Mouse (Mus musculus): ENCODE measurements around the gene Nhlrc4.

The Nhlrc4 gene

DNA sequence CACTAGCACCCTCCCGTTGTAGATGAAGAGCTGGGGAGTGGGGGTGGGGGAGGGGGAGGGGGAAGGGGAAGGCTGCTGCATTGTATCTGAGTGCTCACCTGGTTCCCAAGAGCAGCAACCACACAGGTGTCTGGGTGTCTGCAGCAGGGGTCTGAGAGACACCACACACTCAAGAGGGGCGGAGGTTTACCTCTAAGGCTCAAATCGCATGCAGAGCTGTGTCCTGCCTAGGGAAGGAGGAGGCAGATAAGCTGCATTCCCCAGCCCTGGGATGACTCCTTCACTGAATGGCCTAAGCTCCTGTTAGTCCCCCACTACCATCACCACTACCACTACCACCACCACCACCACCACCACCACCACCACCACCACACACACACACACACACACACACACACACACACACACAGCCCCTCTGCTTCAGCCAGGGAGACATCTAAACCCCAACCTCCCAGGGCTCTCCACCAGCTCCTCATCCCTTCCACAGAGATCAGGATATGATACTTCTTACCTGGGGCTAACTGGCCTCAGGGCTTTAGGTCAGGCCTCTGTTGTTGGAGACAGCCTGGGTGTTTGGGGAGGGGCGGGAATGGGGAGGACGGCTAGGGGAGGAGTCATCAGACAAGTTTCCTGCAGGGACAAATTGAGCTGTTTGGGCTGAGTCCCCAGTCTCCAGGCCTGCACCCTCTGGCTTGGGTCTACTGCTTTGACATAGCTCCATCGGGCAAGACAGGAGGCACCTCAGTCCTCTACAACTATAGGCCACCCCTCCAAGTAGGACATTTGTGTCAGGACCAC lies at the start of gene Nhlrc4, which contains the start of gene Pigq:
Gene Nhlrc4, minus strand, starts transcription at position 596 of the 798 bp plus-strand sequence.
Gene Pigq, minus strand, starts transcription at position 571 of the 798 bp plus-strand sequence.
- DNase-seq (ENCODE audit: low read depth), result no peak

DNA sequence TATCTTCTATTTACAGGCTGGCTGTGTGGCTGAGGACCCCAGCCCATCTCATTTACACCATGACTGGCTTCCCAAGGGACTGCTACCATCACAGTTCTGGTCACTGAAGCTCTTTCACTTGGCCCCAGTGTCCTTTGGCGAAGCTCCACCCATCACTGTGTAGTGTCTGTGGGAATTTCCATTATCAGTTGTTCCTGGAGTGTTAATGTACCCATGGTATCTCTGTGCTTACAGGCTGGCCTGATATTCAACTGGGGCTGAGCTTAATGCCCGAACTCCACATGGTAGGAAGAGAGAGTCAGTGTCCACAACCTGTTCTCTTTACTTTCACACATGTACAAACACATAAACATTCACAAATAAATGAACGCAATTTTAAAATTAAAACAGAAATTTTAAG lies 48.7 kb upstream of the Nhlrc4 start:
- DNase-seq (ENCODE audit: low read depth), result no peak

DNA sequence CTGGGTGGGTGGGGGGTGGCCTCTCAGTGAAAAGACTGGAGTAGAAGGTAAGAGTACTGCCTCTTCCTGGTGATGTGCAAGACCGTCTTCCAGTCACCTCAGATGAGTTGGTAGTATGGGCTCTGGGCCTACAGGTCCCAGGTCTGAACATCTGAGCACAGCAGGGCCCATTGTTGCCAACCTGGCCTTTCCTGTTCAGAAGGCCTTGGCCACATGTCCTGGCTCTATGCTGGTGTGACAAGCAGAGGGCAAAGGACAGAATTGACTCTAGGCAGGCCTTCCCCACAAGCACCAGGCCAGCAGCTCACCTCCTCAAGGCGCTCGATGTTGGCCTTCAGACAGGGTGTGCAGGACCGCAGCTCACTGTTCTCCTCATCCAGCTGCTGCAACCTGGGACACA lies 47.5 kb upstream of the Nhlrc4 start:
- DNase-seq (ENCODE audit: low read depth), result no peak

DNA sequence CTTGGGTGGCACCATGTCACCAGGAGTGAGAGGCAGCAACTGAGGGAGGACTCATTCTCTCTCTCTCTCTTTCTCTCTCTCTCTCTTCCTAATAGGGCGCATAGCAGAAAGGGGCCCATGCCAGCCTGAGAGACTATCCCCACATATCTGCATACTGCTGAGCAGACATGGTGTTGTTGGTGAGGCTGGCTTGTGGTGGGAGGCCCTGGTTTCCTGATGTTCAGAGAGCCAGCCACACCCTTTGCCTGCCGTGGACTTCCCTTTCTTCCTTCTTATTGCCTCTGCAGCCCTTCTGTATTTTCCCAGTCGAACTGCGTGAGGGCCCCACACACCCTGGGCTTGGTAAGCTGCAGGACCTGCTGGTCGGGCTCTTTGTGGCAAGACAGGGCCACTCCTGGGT lies 45.6 kb upstream of the Nhlrc4 start:
- no peak for DNase-seq (ENCODE audit: low read depth)

DNA sequence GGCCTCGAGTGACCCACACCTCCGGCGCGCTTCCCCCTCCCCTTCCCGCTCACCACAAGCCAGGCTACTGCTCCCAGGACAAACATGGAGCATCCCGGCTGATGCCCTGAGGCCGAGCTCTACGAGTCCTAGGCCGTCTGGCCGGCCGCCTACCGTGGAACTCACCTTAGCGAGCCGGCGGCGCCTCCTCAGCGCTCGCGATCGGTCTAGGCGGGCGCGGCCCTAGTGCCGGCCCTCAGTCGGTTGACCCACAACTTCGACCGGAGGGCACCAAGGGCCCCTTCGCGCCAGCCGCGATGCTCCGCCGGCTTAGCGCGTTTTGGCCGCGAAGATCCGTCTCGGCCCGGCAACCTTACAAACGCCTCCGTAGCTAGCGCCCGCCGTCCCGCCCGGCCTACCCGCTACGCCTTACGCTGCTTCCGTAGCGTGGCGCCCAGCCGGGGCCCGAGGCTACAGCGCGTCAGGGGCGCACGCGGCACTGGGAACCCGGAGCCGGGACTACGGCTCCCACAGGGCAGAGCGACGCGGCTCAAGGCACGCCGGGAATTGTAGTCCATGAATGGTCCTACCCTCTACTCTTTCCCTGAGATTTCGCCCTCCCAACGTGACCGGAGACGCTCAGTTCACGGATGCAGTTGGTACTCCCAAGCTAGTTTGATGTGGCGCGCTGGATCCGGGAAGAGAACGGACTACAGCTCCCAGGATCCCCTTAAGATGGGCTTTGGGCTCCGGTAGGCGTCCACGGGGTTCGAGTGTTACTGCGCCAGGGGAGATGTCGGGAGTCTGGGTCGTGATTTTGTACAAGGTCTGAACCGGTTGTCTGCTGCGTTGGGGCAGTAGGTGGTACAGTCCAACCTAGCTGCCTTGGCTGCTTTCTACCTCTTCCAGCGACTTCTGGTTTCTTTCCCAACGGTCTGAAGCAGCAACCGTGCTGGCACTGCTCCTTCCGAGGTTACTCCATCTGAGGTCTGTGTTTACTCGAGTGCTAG lies 40.8 kb upstream of the Nhlrc4 start, which contains the start of gene Capn15:
Gene Capn15, minus strand, starts transcription at position 491 of the 989 bp plus-strand sequence.
- DNase-seq (ENCODE audit: low read depth), result peak; percentile 98

DNA sequence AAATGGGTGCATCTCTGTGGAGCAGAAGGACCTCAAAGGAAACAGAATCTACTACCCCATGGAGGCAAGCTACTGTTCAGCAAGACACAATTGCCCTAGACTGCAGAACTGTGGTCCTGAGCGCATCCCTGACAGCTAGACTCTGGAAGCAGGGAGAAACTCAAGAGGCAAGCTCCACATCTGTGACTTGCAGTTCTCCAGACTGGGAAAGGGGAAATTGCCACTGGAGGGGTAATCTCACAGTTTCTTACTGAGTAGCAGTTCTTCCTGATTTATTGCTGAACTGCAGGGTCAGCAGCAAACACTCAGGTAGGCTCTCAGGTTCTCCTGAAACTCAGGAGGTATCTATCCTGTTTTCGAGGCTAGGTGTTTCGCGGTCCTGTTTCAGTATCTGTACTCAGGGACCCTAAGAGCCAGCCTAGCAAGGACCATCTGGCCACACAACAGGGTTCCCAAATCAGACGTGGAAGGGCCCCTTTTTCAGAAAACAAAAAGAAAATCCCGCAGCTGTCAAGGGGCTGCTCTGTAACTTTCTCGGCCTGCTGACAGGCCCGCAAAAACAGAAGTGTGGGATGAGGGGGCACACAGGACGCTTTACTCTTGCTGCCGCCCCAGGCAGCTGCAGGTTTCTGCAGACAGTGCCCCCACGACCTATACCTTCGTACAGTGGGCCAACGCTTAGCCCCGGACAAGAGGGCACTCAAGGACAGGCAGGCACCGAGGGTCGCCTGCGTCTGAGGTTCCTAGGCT lies 40.0 kb upstream of the Nhlrc4 start:
- DNase-seq (ENCODE audit: low read depth), result peak; percentile 28

DNA sequence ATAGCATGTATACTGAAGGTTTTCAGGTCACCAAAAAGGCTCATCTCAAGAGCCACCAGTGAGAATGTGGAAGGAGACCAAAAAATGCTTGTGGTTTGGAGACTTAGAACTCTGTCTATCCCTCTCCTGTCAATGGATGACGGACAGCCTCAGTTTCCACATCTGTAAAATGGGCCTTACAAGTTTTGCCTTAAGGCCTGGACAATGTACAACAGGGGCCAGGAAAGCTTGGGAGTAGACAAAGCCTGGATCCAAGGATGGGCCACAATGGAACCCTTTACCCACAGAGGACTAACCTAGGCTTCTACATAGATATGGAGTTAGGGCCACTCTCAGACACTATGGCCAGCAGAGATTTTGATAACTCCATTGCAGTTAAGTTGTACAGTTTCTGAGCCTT lies 39.3 kb upstream of the Nhlrc4 start:
- no peak for DNase-seq (ENCODE audit: low read depth)

DNA sequence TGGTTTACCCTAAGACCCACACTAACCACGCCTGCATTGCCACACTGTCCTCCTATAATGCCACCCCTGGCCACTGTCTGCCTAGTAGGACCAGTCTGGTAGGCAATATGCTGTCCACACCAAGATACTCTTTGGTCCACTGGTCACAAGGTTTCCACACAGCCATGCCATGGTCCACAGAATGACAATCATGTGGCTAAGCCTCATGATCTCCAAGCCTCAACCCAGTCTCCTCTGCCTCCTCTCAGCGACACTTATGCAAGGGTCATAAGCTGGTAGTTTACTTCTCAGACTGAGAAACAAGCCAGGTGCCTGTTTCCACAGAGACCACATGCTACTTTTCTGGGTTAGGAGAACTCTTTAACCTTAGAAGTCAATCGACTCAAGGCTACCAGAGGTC lies 38.2 kb upstream of the Nhlrc4 start:
- no peak for DNase-seq (ENCODE audit: low read depth)

DNA sequence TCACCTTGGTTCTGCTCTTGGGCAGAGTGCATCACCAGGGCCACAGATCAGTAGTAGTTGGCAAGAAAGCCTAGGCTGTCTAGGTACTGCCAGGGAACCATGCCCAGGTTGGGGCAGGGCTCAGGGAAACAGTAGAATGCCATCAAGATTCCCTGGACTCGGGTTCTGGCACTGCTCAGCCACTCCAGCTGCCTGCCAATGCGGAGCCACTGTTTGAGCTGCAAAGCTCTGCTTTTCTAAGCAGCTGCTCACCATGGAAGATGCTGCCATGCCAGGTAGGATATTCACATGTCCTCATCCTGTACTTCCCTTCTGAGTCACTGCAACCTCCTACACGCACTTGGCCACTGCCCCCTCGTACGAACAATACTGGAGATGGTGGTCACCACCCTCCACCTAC lies 36.1 kb upstream of the Nhlrc4 start:
- no peak for DNase-seq (ENCODE audit: low read depth)

DNA sequence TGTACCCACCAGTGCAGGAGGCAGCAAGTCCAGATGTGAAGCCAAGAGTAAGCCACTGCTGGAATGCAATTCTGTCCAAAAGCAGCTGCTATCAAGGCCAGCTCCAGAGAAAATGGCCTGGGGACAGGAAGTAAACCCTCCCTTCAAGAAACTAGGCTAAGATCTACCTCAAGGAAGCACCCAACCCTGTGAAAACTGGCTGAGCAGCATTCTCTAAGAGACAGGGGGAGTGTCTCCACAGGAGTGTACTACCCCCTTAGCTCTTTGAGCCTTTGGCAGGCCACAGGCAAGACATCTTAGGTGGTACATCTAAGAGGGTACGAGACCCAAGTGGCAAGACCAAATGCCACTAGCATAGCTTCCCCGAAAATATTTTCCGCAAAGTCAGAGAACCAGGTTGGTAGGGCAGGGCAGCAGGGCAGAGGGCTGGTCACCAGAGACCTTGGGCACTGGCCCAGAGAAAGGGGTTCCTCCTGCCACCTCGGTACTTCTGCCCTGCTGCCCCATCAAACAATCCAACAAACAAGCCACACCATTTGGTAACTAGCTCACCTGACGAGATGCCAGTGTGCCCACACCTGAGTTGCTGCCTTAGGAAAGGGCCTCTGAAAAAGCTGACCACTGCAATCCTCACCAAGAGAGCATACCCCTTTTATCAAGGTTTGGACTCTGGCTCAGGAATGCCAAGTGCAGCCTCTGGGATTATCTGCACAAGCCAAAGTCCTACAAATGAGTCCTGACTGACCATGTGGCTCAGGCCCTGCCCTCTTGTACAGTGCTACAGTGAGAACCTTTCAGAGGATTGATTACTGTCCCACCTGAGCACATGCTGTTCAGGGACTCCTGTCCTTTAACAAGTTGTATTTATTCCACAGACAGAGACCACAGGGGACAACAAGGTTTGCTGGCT lies 35.3 kb upstream of the Nhlrc4 start:
- DNase-seq (ENCODE audit: low read depth), result no peak

DNA sequence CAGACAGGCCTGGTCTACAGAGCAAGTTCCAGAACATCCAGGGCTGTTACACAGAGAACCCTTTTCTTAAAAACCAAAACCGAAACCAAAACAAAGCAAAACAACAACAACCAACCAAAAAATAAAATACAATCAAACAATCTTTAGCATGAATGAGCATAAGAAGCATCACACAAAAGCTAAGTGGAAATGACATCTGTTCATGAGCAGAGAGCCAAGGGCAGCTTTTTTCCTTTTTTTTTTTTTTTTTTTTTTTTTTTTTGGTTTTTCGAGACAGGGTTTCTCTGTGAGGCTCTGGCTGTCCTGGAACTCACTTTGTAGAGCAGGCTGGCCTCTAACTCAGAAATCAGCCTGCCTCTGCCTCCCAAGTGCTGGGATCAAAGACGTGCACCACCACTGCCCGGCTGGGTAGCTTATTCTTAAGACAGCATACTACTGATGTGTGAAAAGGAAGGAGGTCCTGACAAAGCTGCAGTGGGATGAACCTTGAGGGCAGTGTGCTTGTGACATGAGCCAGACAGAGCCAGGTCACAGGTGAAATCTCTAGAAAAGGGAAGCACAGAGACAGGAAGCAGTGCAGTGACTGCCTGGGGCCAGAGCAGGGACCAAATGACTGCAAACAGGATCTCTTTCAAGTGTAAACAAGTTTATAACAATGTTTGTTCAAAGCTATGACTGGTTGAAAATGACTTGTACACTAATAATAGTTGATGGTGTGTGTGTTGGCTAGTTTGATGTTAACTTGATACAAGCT lies 26.4 kb upstream of the Nhlrc4 start:
- DNase-seq (ENCODE audit: low read depth), result no peak

DNA sequence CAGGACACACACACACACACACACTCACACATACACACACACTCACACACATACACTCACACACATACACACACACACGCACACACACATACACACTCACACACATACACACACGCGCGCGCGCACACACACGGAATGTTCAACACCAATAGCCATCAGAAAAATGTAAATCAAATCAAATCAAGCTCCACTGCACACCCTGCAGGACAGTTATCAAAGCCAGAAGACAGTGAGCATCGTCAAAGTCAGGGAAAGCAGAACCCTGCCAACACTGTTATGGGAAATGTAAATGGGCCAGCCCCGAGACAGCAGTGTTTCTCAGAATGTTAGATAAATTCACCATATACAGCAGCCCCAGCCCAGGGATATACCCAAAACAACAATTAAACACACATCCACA lies 25.7 kb upstream of the Nhlrc4 start:
- DNase-seq (ENCODE audit: low read depth), result peak; percentile 21

DNA sequence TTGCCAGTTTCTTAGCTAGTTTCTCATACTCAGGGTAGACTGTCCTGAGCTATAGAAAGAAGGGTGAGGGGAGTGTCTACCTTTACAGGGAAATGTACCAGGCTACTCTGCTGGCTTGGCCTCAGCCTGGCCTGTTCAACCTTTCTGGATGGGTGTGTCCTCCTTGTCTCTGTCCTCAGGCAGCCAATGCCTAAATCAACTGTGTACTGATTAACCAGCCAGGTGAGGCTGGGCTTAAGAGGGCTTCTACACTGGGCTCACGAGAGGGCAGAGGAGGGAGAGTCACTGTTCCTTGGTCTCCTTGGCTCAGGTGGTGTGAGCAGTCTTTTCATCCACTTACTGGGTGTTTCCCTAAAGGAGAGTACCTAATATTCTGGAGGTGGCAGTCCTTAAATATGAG lies 23.4 kb upstream of the Nhlrc4 start:
- no peak for DNase-seq (ENCODE audit: low read depth)

DNA sequence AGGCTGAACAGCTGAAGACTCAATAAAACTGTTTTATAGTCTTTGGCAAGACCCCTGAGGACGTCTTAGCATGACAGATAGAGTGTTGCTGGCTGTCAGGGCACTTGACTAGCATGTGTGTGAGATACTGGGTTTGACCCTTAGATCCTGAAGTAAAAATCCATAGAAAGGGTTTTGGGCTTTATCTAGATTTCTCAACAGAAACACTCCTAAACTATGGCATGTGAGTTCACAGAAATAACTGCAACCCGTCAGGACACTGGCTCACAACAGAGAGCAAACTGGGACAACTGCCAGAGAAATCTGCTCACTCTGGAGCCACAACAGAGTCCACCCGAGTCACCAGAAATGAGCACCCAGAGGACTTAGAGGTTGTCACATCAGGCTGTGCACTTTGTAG lies 22.9 kb upstream of the Nhlrc4 start:
- DNase-seq (ENCODE audit: low read depth), result peak; percentile 54

DNA sequence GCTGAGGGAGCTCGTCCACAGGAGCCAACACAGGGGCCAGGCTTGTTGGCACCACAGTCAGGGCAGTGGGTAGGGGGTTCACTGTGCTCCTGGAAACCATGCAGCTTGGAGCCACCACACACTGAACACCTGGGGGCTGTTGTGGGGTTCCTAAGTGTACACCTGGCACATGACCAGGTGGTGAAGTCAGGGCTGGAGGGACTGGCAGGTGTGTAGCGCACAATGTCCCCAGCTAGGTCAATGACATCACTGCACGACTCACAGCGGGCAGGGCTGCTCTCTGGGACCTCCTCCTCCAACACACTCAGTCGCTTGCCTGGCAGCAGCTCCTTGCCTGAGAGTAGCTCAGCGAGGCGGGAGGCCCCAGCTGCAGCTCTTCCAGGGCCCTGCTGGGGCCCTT lies 19.5 kb upstream of the Nhlrc4 start:
- DNase-seq (ENCODE audit: low read depth), result peak; percentile 25

DNA sequence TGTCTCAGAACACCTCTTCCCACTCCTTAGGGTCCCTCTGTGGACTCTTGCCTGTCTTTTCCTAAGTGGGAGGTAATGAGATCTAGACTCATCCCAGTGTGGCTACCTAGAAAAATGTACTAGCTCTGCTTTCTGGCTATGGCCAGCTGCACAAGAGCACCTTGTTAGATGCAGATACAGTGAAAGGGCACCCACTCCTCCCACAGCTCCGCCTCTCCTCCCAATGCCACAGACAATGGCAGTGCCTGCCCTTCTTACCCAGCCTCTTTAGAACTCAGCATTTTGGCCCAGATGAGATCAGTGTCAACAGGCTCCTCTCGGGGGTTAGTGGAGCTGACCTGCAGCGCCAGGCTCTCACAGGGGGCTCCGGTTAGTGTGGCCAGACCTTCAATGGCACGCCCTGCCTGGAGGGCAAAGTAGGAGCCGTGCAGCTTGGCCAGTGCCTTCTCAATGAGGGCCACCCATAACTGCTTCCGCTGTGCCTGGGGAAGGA lies 17.7 kb upstream of the Nhlrc4 start:
- no peak for DNase-seq (ENCODE audit: low read depth)

DNA sequence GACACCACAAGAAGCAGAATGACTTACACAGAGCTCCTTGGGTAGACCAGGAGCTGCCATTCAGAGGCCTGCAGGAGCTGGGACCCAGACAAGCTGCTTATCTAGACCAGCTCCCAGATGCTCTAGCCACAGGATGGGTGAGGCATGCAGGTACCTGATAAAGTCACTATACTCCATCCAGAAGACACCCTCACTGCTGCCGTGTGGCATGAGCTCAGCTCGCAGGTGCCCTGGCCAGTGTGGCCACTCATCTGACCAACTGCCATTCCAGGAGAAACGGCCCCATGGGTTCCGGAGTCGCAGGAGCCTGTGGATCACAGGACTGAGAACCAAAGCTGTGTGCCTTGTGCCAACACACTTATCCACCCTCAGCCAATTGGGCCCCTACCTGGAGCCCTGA lies 16.8 kb upstream of the Nhlrc4 start:
- no peak for DNase-seq (ENCODE audit: low read depth)

DNA sequence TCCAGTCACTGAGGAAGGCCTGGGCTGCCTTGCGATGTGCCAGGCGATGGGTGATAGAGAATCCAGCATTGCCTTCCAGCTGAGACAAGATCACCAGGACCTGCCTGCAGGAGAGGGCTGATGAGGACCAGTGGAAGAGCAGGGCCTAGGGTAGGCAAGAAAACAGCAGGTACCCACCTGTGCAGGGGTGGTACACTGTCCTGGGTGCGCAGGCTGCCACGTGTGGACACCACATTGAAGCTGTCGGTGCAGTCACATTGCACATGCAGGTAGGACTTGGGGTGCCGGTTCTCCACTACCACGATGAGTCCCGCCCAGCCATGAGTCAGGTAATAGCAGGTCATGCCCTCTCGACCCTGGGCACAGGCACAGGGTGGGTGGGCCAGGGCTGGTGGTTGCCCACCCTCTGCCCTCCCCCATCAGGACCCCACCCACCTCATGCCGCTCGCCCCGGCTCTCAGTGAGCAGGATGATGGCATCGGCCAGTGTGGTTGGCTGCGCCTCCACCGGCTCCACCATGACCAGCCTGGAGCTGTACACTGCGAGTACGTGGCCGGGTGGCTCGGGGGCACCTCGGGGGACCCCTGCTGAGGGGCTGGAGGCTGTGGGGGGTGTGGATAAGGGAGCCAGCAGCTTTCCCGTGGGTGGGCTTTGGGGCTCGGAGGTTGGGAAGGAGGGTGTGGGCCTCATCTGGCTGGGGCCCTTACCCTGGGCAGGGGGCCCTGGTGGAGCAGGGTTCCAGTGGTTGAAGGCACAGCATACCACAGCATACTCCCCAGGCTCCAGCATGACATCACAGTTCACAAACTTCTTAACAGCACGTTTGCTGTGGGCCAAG lies 15.1 kb upstream of the Nhlrc4 start:
- DNase-seq (ENCODE audit: low read depth), result no peak

All from NIH3T3 (cell line).